Mouse (Mus musculus) megakaryocyte, embryonic 14.5 days (primary cell): ENCODE measurements around the gene Fat2. TPM values are rescaled to one million over a fixed set of nuclear protein-coding genes. Genes with fewer than 3 reads are reported as not detected.
A peak's percentile ranks its signal among the peaks of the same experiment; 100 is the strongest.

Source experiments
- H3K27me3 ChIP-seq: replicated peaks from 2 replicates; pipeline ENCODE3; 2012; ENCODE audit warnings: inconsistent platforms
- H3K36me3 ChIP-seq: replicated peaks from 2 replicates; pipeline ENCODE3; 2012; ENCODE audit warnings: low read length, inconsistent platforms, mixed read lengths
- H3K4me1 ChIP-seq: 2 replicates; pipeline ENCODE4 v1.6.1; 2012; ENCODE audit warnings: inconsistent platforms
- H3K4me3 ChIP-seq: replicated peaks from 2 replicates; pipeline ENCODE3; 2012; ENCODE audit warnings: moderate library complexity, mild to moderate bottlenecking, inconsistent platforms
- H3K9me3 ChIP-seq: 2 replicates; pipeline ENCODE4 v1.6.1; 2012; ENCODE audit warnings: inconsistent platforms
- FLI1 ChIP-seq: IDR thresholded peaks from 2 replicates; pipeline ENCODE4 v1.6.1; 2012; ENCODE audit warnings: low read length, inconsistent platforms, mixed read lengths
- GATA1 ChIP-seq: IDR thresholded peaks from 3 replicates; pipeline ENCODE4 v1.6.1; 2012; ENCODE audit warnings: mixed read lengths, low read length, inconsistent platforms, borderline replicate concordance
- polyA plus RNA-seq: library from polyadenylated mRNA; stranded (reverse); fragments of >175 nt; gene quantifications from 2 replicates; pipeline ENCODE4 v1.2.3, GENCODE M21; 2012; ENCODE audit warnings: low replicate concordance; ENCODE audit not compliant: insufficient read depth

The Fat2 gene
- polyA plus RNA-seq, 1 experiment, result not detected

DNA sequence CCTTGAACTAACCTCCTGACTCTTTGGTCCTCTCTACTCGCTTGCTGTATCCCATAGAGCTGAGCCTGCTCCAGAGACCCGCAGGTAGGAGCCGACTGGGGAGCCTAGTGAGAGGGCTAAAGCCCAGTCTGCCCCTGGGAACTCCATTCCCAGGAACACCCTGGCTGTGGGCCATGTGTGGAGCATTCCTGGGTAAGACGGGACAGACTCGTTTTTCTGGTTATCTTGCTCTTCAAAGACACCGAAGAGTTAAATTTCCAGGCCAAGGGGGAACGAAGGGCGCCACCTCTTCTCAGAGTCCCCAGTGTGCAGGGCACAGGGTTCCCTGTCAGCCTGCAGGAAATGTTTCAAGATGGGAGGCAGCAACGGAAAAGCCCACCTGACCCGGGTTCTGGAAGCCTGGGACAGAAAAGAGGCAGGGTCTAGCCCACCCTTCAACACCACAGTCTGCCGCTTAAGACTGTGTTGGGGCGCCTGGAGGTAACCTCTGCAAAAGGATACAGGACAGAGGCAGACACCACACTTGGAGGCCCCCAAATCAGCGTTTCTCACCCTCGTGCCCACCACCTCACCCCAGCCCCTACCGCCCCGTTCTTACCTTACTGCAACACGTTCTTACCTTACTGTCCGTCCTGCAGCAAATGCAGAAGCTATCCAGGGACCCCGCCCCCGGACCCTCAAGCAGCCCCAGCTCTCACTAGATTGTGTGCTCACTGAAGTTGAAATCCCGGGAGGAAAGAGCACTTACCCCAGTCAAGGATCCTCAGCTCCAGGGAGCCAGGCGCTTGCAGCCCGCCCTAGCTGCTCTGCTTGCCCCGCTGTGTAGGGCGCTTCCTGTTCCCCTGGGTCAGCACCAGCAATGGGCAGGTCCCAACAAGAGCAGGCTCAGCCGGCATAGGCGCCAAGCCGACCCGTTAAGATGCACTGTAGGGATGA lies 22.3 kb downstream of the Fat2 start:
- no peak for TF ChIP-seq FLI1
- no peak for TF ChIP-seq GATA1
- peaks cover 53% of the 10 kb centered on the region for H3K27me3 ChIP-seq
- H3K4me1 ChIP-seq, result no peaks in the 10 kb centered on the region

DNA sequence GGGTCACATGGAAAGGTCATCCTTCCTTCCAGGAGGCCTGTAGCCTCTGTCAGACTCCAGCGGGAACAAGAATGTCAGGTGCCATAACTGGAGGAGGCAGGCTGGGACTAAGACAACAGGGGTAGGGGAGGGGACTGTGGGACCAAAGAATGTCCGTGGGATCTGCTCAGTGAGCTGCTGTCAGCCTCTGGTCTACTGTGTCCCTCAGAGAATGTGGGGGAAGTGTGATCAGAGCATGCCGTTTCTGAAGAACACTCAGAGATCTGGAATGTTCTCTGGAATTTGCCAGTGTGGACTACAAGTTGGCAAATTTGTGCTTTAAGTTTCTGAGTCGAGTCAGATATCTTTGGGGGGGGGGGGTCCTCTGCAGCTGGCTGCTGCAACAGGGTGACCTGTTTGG lies 34.0 kb downstream of the Fat2 start:
- Histone ChIP-seq H3K4me1 (no peaks in the 10 kb centered on the region), H3K36me3 (no peaks in the 10 kb centered on the region), H3K4me3 (no peak overlapping the region), H3K27me3 (peaks cover 52% of the 10 kb centered on the region), H3K9me3 (no peaks in the 10 kb centered on the region)
- no peak for TF ChIP-seq GATA1
- TF ChIP-seq FLI1, result no peak

More for the DNA sequence above, 22.3 kb downstream of the Fat2 start:
- Histone ChIP-seq H3K9me3 (no peaks in the 10 kb centered on the region), H3K36me3 (no peaks in the 10 kb centered on the region), H3K4me3 (no peak overlapping the region)

DNA sequence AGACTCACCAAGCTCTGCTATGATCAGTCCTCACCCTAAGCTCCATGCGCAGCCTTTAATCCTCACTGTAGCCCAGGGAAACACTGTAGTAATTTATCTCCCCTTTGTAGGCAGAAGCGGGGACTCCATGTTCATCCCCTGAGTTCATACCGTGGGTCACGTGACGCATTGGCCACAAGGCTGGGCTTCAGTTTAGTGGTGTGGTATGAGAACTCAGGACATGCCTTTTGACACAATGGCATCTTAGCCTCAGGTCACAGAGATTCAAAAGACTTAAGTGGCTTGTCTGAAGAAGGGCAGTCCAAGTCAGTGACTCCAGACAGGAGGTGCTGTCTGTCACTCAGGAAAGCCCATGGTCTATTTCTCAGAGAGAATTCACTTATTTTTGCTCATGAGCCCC lies 43.2 kb downstream of the Fat2 start:
- H3K9me3 ChIP-seq, result peaks cover 24% of the 10 kb centered on the region
- H3K36me3 ChIP-seq, result no peaks in the 10 kb centered on the region
- TF ChIP-seq GATA1 (no peak), FLI1 (no peak)
- peaks cover 5% of the 10 kb centered on the region for H3K4me1 ChIP-seq
- peaks cover 13% of the 10 kb centered on the region for H3K27me3 ChIP-seq
- H3K4me3 ChIP-seq, result no peak overlapping the region

DNA sequence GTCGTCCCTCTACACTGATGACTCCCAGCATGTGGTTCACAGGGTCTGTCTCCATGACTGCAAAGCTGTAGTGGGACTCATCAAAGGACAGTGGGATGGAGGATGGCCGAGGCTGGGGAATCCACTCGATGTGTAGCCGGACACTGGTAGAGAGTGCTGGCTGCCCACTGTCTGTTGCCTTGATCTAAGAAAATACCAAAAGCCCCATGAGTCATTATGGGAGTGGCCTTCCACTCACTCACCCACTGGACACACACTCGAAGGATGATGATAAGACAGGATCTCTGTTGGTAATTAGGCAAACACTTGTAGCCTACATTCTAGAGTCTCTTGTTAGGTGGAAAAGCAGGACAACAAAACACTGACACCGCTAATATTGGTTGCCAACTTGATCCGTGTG lies 44.5 kb downstream of the Fat2 start:
- Histone ChIP-seq H3K27me3 (peaks cover 14% of the 10 kb centered on the region), H3K9me3 (peaks cover 29% of the 10 kb centered on the region), H3K4me1 (peaks cover 5% of the 10 kb centered on the region), H3K36me3 (no peaks in the 10 kb centered on the region), H3K4me3 (no peak overlapping the region)
- TF ChIP-seq GATA1 (no peak), FLI1 (no peak)

DNA sequence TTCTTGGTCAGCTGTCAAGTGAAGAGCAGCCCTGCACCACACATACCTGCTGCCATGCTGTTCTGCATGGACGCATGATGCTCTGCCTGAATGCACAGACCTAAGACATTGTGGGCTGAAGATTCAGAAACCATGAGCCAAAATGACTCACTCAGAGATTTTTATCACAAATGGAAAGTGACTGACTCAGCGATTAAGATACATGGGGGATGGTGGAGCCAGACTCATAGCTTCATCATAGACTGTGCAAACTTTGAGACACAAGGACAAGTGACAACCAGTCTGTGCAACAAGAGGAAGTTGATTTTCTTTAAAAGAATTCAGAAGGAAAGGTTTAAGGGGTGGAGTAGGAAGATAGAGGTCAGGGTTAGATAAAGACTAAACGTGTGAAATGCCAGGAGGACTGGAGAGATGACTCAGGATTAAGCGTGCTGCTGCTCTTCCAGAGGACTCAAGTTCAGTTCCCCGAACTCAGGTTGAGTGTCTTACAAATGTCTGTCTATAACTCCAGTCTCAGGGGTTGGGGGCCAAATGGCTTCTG lies 46.4 kb downstream of the Fat2 start:
- Histone ChIP-seq H3K9me3 (peaks cover 29% of the 10 kb centered on the region), H3K4me1 (peaks cover 5% of the 10 kb centered on the region), H3K4me3 (no peak overlapping the region), H3K36me3 (no peaks in the 10 kb centered on the region), H3K27me3 (peaks cover 9% of the 10 kb centered on the region)
- TF ChIP-seq GATA1 (no peak), FLI1 (no peak)

DNA sequence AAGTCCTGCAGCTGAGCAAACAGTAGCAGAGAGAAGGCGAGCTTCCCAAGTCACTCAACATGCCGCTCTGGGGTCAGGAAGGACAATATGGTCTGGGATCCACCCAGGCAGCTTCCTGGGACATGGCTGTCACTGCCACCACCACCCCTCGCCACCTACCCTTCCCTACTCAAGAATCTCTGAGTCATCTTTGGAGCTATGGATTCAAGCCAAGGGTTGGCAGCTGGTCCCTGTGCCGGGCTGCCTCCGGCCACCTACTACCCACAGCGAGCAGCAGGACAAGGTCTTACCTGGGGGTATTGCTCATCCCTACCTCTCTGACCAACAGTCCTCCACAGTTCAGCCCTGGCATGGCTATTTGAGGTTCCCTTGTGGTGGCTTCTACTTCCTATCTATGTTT lies 61.6 kb downstream of the Fat2 start:
- peaks cover 2% of the 10 kb centered on the region for H3K9me3 ChIP-seq

DNA sequence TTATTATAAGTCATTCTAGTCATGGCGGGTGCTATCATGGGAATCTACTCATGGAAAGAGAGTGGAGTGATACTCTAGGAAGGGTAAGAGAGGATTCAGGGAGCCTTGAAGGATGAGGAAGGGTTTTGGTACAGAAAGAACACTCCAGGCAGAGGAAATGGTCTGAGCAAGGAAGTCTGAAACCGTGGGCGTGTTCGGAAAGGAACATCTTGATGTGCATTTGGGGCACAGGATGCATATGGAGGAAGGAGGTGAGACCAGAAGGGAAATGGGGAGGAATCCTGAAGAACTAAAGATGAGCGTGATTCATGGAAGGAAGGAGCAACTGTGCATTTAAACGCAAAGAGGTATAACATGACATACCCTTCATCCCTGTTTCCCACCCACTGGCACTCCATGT lies 67.8 kb downstream of the Fat2 start:
- TF ChIP-seq FLI1 (no peak), GATA1 (no peak)
- no peak overlapping the region for H3K4me3 ChIP-seq
- peaks cover 23% of the 10 kb centered on the region for H3K4me1 ChIP-seq
- no peaks in the 10 kb centered on the region for H3K36me3 ChIP-seq
- no peaks in the 10 kb centered on the region for H3K9me3 ChIP-seq
- H3K27me3 ChIP-seq, result peaks cover 44% of the 10 kb centered on the region

More for the DNA sequence above, 61.6 kb downstream of the Fat2 start:
- Histone ChIP-seq H3K4me1 (0 out of 2 replicates have a peak, but pooled peaks cover 8% of the 10 kb centered on the region), H3K4me3 (no peak overlapping the region), H3K36me3 (no peaks in the 10 kb centered on the region), H3K27me3 (peaks cover 41% of the 10 kb centered on the region)
- TF ChIP-seq GATA1, result no peak
- no peak for TF ChIP-seq FLI1

DNA sequence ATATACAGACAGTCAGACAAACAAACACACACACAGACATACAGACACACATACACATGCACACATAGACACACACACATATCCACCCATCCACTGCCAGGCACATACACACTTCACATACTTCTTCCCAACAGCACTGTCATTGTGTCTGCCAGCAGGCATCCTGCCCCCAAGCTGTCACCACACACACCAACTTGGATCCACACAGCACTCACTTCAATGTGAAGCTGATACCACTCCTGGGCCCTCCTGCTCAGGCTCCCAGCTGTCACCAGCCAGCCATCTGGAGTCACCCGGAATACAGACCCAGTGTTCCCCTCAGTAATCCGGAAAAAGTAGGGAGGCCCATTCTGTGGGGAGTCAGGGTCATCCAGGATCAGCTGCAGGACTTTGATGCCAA lies 70.7 kb downstream of the Fat2 start:
- no peaks in the 10 kb centered on the region for H3K36me3 ChIP-seq
- no peaks in the 10 kb centered on the region for H3K9me3 ChIP-seq
- peaks cover 14% of the 10 kb centered on the region for H3K4me1 ChIP-seq
- peak overlapping the region; percentile 31 for H3K4me3 ChIP-seq
- TF ChIP-seq FLI1 (no peak), GATA1 (no peak)
- H3K27me3 ChIP-seq, result peaks cover 56% of the 10 kb centered on the region

DNA sequence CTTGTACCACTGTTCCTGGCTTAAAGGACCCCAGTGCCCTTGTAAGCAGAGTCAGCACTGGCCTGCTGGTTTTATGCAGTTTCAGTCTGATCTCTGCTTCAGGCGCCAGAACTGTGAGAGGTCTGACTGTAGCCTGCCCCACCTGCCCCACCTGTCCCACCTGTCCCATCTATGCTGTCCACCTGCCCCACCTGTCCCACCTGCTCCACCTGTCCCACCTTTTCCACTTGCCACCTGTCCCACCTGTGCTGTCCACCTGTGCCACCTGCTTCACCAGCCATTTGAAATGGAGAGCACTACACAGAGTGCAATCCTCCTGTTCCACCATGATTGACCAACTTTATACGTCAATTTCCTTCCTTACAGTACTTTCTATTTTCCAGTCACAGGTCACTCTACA lies 72.0 kb downstream of the Fat2 start:
- Histone ChIP-seq H3K9me3 (no peaks in the 10 kb centered on the region), H3K4me1 (peaks cover 13% of the 10 kb centered on the region), H3K4me3 (no peak overlapping the region), H3K27me3 (peaks cover 53% of the 10 kb centered on the region), H3K36me3 (no peaks in the 10 kb centered on the region)
- no peak for TF ChIP-seq GATA1
- TF ChIP-seq FLI1, result no peak

DNA sequence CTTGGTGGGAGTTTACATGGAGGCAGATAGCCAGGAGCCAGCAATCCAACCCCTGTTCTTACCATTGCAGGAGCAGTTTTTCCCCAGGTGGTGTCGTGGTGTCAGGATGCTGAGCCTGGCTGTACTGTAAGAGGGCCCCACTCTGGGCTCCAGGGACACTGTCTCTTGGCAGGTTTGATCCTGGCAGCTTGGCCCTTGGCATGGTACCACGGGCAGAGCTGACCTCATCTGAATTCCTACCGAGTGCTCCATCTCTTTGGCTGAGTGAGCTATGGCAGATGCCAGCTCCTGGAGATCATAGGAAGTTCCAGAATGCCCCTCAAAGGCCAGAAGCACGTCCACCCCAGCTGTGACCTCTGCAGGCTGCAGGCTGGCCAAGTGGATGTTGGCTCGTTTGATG lies 74.4 kb downstream of the Fat2 start:
- no peaks in the 10 kb centered on the region for H3K9me3 ChIP-seq
- H3K4me1 ChIP-seq, result no peaks in the 10 kb centered on the region
- H3K4me3 ChIP-seq, result no peak overlapping the region
- no peak for TF ChIP-seq GATA1
- TF ChIP-seq FLI1, result no peak
- H3K27me3 ChIP-seq, result peaks cover 55% of the 10 kb centered on the region
- no peaks in the 10 kb centered on the region for H3K36me3 ChIP-seq
